Mouse (Mus musculus): ENCODE measurements around the gene Psrc1.

Psrc1 gene

DNA sequence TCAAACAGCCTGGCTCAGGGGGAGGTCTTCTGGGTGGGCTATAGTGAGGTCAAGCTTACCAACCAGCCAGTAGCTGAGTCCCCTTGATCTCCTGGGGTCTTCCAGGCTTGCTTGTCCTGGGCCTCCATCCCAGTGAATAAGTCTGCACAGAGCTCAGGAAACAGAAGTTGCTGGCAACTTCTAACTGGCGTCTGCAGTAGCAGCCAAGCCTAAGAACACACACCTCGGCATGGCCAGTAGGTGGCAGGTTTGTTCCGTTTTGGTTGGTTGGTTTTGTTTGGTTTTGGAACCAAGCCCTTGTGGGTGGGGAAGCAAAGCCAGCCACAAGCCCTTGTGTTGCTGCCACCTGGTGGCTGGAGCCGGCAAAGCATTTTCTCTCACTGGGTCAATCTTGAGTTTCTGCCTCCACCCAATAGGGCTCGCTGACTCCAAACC, 5.5 kb downstream of the Psrc1 start:
- DNase-seq, result peak; percentile 95 to 99

DNA sequence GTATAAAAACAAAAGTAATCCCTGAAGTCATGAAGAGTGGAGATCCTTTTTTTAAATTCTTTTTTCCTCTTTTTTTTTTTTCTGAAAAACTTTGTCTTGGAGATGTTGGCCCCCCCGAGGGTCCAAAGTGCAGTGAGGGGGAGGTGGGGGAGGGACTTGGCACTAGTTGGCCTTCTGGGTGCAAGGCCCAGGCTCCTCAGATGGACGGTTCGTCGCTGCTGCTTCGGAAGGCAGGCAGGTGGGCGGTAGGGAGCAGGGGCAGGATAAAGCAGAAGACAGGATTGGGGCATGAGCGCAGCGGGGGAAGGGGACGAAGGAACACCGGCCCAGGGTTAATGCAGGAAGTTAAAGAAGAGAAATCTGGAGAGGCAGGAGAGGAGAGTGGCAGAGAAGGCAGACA, 8.7 kb downstream of the Psrc1 start:
- DNase-seq, result peak; percentile 85 to 91

DNA sequence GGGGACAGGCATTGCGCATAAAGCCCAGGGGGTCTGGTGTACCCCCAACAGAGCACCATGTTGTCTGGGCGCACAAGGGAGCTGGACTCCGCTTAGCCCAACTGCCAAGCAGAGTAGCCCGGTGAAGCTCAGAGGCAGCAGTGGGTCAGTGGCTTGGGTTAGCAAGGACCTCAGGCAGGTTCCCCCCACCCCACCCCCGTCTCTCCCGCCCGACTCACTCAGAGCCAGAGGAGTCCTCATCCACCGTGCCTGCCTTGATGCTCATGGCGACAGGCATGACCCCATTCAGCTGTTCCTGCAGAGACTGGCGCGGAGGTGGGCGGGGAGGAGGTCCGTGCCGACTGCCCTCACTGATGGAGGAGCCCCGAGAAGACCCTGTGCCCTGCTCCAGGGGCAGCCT, 9.2 kb downstream of the Psrc1 start:
- DNase-seq, result peak in 1 of 2 experiments; percentile 50

DNA sequence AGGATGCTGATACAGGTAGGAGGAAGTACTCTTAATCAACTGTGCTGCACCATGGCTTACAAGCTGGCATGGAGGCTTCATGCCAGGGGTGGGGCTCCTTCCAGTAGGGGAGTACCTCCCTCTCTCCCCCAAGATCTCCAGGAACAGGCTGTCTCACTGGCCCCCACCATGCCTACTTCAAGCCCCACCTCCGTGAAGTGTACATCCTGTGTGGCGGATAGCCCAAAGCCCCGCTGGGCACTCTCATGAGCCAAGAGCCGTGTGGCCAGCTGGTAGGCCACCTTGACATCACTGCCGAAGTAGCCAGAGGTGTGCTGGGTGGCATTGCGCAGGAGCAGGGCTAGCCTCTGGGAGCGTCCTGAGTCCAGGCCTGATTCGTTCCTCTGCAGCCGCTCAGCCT, 14.6 kb downstream of the Psrc1 start:
- DNase-seq, result peak in 1 of 2 experiments; percentile 25

DNA sequence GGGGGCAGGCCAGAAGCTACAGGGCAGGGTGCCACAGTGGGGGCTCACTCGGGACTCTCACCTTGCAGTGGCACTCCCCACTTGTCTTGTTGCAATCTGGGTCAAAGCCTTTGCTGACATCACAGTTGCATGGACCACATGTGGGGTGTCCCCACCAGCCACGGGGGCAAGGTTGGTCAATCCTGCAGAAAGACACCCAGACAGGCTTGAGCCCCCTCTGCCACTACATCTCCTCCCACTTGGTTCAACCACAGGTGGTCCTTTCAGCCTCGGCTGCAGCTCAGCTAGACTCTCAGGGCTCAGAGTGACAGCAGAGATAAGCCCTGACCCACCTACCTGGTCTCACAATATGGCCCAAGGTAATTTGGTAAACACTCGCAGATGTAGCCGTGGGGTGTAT, 16.8 kb downstream of the Psrc1 start:
- peak in 1 of 2 experiments; percentile 31 for DNase-seq

DNA sequence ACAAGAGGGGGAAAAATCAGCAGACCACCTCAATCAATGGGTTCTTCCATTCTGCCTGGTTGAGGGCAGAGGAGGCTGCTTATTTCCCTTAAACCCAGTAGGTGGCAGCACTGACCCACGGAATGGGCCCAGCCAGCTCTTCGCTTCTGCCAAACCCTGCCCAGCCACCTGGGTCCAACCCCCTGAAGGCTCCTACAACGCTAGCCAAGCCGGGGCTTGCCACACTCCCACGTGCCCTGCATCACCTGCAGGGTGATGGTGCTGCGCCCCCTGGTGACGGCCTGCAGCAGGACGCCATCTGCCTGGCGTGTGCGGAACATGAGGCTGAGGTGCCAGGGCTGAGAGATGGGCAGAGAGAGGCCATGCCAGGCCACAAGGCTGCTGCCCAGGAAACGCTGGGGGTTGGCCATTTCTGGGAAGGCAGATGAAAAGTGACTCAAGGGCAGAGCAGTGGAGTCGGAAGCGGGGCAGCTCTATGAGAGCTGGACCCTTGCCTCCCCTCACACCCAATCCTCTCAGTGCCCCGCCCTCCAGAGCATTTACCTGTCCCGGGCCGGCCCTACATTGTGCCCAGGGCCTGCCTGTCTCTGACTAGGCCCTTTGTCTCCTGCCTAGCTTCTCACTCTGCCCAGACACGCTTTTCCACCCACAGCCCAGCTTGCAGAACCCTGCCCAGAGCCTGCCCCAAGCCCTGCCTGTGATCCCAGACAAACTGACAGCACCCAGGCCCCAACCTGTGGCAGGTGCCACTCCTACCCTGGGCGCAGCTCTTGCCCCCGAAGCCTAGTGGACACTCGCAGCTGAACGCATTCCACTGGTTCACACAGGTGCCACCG, 18.3 kb downstream of the Psrc1 start:
- peak; percentile 94 to 98 for DNase-seq

DNA sequence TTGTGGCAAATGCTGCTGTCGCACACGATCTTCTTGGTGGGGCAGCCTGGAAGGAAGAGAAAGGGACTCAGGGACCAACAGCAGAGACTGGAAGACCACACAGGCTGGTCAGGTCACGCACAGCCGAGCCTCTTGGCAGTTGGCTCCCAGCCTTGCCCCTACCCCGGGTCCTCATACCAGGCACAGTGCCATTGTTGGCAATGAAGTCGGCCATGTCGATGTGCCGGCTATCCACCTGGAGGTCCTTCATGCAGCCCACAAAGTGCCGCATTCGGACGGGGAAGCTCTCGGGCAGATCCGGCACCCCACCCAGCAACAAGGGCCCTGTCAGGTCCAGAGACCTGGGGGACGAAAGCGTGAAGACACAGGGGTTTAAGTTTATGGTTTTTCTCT, 18.9 kb downstream of the Psrc1 start:
- peak in 1 of 2 experiments; percentile 56 for DNase-seq

DNA sequence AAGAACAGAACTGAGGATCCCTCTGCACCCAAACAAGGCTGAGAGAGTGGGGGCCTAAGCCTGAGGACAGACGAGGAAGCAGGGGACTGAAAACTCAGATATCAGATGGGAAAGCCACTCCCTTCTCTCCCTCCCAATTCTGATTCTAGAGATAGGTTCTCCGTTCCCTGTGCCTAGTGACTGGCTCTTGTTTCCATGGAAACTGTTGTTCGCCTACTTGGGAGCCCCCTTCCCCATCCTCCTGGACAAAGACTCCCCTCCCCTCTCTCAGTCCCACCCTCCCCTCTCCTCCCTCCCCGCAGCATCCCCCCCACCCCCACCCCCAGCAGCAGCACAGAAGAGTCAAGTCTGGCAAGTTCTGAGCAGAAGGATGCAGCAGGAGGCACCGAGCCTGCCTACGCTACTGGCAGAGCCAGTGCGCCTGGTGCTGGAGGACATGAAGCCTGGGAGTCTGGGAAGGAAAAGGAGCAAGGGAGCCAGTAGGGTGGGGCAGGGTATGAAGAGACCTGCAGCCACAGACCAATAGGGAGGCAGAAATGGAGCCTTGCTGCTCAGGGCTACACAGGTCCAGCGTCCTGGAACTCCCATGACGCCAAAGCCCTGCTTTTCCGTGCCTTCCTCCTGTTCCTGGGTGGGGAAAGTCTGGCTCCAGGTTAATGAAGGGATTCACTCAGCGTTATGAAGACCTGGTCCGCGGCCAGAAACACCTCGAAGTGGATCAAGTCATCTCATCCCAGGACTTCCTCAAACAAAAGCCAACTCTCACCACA, 22.1 kb downstream of the Psrc1 start:
- no peak for DNase-seq

DNA sequence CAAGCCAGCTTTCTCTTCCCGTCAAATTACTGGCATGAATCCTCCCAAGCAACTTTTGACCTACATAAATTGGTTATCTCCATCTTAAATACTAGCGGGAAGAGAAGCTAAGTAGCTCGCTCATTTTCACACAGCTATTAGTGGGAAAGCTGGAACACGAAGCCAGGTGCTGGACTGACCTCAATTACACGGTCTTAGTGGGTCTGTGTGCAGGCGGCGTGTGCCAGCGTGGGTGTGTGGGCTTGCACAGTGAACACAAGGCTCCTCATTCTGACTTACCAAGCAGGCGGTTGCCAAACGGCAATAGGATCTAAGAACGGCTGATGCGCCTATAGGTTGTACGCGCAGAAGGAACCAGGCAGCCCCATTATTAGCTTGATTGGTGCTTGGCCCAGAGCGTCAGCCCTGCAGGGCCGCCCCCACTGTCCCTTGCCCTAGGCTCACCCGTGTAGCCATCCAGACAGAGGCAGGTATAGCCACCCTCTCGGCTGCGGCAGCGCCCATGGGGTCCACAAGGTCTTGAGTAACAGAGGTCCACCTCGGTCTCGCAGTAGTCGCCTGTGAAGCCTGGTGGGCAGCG, 22.8 kb downstream of the Psrc1 start:
- DNase-seq, result no peak

DNA sequence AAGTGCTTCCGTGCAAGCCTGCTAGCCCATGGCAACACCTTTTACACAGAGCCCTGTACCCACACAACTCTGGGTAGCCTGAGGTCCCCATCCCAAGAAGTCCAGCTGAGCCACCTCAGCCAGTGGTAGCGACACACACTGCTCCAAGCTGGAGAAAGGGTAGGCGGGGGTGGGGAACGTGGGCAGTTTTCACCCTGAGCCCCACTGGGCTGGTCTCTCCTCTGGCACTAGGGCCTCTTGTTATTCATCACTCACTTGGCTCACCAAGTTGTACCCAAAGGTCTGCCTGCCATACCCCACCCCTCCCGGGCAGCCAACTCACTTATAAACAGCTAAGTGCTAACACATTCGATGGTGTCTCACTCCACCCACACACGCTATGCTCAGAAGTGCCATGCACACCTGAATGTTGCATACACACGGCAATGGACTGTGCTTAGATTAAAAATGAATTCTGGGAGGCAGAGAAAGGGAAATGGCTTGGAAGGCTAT, 24.9 kb downstream of the Psrc1 start:
- DNase-seq, result peak; percentile 38 to 65

DNA sequence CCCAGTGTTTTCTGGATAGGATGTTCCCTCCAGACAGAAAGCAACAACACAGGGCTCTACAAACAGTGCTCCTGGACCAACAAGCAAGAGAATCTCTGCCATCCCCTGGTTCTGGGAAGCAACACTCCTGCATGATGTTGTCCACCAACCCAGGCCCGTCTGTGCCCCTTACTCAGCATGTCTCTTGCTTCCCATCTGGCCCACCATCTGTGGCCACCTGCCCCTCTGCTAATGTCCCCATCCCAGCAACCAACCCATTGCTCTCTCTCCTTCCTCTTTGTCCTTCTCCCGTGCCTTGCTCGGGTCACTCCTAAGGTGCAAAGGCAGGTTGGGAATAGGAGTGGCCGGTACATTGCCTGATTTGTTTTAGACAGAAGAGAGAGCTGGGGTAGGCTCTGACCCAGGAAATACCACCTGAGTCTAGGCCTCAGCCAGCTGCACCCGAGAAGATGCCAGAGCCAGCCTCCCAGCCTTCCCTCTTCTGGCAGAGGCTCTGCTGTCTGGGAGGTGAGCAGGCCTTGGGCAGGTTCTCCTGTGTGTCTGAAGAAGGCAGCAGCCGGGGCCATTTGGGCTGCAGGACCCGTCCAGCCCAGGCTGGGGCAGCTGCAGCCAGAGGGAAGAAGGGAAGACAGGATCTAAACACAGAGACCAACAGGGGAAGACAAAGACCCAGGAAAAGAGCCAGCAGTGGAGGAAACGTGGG, 26.2 kb downstream of the Psrc1 start:
- peak; percentile 35 to 65 for DNase-seq

DNA sequence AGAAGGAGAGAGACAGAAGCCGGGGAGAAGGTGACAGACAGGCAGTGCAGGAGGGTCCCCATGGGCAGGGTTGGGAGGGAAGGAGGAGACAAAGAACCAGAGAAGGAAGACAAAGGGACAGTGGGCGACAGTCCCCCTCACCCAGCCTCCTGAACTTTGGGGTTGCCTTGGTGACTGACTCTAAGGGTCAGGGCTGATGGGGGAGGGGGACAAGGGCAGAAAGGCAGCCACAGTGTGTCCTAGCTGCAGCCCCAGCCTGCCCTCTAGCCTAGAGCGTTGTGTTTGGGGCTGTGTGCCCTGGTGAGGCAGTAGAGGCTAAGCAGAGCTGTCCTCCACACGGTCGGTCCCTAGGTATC, 26.7 kb downstream of the Psrc1 start:
- peak; percentile 40 to 63 for DNase-seq

DNA sequence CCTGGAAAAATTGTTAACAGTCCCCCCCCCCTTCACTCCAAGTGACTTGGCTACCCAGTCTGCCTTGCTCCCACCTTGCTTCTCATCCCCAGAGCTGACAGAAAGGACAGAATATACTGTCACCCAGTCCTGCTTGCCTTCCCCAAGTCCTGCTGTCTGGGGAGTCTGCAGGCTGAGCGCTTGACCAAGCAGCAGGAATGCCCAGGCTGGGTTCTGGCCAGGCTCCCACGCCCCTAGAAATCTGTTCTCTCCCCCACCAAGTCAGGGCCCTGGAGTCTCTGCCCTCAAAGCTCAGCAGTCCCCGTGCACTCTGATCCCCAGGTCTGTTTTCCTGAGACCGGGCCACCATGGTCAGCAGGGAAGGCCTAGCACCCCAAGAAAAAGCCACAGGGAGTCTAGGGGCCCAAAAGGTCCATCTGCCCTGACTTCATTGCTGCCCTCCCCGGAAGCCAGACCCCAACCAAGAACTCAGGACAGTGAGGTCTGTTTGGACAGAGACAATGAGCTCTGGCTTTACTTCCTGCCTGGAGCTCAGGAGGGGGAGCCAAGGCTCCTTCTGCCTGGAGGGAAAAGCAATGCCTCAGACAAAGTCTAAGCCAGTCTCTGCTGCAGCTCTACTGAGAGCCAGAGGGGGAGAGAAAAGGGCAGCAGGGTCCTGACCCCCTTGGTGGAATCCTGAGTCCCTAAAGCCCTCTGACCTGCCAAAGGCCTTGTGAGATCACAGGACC, 27.6 kb downstream of the Psrc1 start:
- peak; percentile 86 to 94 for DNase-seq

DNA sequence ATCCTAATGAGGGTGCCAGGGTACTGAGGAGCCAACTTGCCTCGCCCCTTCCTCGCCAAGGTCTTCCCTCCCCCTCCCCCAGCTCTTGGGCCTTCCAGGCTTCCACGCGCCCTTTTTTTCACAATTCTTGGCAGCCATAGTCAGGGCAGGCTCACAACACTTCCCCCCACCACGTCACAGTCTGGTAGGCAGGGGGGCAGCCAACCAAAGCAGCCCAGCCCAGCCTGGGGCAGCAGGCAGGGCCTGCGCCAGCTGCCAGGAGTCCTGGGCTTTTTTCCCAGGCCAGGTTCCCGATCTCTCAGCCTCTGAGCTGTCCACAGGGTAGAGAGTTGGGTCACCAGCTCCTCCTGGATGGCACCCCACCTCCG, 28.1 kb downstream of the Psrc1 start:
- DNase-seq, result peak; percentile 91 to 96

DNA sequence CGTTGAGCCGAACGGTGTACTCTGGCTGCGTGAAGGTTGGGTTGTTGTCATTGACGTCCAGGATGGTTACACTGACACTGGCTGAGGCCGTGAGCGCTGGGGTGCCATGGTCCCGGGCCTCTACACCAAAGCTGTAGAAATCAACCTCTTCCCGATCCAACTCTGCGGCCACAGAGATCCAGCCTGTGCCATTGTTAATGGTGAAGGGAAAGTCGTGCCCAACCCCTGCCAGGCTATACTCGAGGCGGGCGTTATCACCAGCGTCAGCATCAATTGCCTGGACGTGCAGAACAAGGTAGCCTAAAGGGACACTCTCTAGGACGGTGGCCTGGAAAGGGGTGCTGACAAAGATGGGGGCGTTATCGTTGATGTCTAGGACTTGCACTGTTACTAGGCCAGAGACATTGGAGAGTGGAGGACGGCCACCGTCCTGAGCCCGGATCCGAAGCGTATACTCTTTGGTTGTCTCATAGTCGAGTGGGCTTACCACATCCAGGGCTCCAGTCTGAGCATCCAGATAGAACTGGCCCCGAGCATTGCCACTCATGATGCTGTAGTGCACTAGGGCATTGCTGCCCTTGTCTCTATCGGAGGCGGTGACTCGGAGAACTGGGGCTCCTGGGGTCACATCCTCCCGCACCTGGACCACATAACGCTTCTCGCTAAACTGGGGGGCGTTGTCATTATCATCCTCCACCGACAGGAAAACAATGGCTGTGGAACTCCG, 30.2 kb downstream of the Psrc1 start:
- no peak for DNase-seq

DNA sequence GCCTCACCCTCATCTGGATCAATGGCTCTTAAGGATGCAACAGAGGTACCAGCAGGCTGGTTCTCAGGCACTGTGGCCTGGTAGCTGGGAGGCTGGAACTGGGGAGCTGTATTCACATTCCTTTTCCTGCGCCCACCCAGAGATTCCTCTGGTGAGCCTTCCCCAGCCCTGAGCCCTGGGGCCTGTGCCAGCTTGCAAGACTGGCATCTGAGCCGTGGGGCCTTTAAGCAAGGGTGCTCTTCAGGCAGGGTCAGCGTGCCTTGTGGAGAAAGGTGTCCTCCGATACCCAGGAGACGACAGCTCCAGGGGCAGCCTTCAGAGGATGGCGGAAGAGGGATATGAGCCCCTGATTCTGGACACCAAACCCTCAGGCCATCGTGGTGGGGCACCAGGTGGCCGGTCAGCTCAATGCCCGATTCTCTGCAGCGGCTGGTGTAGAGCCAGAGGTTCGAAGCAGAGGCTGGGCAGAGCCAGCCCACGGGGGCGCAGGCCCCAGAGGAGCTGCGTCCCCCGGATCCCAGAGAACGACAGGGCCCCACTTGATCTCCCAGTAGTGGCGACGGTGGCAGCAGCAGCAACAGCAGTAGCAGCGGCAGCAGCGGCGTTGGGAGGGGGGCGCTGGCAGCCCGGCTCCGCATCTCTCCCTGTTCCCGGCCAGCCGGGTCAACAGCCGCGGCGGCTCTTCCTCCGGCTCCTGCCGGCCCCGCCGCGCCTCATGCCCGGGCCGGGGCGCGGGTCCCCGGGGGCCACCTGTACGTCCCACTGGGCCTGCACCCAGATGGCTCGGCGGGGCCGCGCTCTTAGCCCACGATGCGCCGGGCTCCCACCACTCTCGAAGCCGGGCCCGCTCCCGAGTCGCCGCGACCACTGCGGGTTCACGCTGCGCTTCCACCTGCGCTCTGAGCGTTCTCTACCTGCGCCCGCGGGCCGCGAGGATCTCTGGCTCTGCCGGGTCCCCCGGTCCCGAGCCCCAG, 31.5 kb downstream of the Psrc1 start, which contains the start of gene Celsr2:
Gene Celsr2, minus strand, starts transcription at position 696 of the 974 bp plus-strand sequence.
- peak; percentile 38 to 64 for DNase-seq

DNA sequence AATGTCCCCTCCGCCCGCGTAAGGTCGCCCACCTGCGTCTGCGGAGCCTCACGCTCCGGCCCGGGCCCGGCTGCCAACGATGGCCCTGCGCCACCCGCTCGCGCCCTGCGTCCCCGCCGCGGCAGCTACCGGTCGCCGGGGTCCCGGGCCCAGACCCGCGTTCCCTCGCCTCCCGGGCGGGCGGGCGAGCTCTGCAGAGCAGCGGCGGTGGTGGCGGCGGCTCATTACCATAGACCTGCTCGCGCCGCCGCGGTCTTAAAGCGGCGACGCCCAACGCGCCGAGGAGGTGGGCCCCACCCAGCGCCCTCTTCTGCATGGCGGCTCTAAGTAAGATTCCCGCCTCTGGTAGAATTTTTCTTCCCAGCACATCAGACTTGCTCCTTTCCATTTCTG, 32.2 kb downstream of the Psrc1 start:
- peak; percentile 82 to 91 for DNase-seq

DNA sequence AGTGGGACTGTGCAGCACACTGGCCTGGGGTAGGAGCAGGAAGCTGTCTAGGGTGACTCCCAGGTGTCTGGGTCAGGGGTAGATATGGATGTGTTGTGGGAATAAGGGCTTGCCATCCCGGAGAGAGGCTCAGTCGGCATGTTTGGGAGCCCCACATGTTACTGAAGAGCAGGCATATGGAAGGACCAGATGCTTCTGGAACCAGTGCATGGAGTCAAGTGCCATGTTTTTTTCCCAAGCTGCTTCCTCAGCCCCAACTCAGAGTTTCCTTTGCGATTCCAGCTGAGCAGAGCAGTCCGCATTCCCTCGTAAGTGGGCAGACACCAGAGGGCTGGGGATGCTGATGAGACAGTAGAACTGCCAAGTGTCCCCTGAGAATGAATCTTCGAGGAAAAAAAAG, 39.4 kb downstream of the Psrc1 start:
- DNase-seq, result no peak

DNA sequence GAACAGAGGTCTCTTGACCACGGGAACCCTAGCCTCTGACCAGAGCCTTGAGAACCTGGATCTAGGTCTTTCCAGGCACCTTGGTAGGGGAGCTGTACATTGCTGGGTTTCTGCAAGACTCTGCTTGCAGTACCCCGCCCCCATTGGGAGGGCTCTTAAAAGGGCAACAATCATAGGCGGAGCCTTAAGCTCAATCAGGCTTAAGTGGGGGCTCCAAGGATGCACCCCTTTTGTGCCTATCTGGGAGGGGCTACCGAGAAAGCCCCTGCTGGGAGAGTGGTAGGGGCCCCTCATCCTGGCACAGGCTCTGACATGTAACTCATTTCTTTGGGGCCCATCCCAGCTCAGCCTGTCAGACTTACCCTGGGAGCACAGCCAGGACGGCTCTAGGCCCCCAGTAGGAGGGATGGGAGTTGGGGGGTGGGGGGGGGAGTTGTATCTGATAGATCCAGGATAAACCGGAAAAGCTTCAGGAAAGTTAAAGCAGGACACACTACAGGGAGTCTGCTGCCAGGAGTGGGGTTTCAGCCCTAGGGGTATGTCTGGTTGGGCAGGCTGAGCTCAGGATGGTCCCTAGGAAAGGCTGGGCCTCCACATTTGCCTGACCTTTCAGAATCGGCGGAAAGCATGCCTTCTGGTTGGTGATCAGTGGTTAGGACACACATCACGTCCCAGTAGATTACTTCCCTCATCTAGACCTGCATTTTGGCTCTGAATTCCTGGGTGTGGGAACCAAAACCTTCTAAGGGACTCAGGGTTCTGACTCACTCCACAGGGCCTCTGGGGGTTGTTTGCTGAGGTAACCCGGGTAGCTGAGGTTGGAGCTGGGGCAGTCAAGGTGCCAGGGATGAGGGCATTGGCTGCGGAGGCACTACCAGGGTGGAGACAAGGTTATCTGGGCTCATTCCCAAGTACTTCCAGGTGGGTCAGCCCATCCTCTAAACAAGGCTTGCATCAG, 40.5 kb downstream of the Psrc1 start:
- peak; percentile 75 to 78 for DNase-seq
